Mouse (Mus musculus) liver, embryonic 14.5 days (tissue): ENCODE measurements around the gene Ttyh3. TPM values are rescaled to one million over a fixed set of nuclear protein-coding genes. Genes with fewer than 3 reads are reported as not detected.

Source experiments
- ATAC-seq: fragments of 200-750 bp; cut with Nextera tagmentation; 2 replicates; pipeline ENCODE4 v1.8.0; 2017; ENCODE audit warnings: moderate number of reproducible peaks, mild to moderate bottlenecking, moderate library complexity; ENCODE audit not compliant: insufficient read depth
- DNase-seq, 3 experiments: peaks; one replicate each; pipeline ENCODE4 v3.0.0-alpha.2; 2012 to 2013; ENCODE audit warnings: low read depth in 3 of 3, low spot score in 3 of 3
- H3K27ac ChIP-seq: fragments of 300-500 bp; sonication (generic); 2 replicates; pipeline ENCODE4 v1.5.1; 2014; ENCODE audit warnings: moderate library complexity, mild to moderate bottlenecking, control low read depth, inconsistent platforms
- H3K27me3 ChIP-seq: fragments of 300-500 bp; sonication (generic); 2 replicates; pipeline ENCODE4 v1.6.1; 2014; ENCODE audit warnings: mild to moderate bottlenecking, low read length, moderate library complexity; ENCODE audit not compliant: control insufficient read depth, insufficient read depth
- H3K36me3 ChIP-seq: fragments of 300-500 bp; sonication (generic); replicated peaks from 2 replicates; pipeline ENCODE4 v1.6.1; 2014; ENCODE audit warnings: low read depth; ENCODE audit not compliant: control insufficient read depth, insufficient read depth
- H3K4me1 ChIP-seq, 2 experiments: fragments of 200-500 bp in 1 of 2; fragments of 300-500 bp in 1 of 2; sonication (generic) in 1 of 2; replicated peaks; 2 replicates each; pipeline ENCODE4 v1.6.1; 2012 to 2014; ENCODE audit warnings: antibody characterized with exemption in 1 of 2, inconsistent platforms in 1 of 2, low read length in 1 of 2; ENCODE audit not compliant: control insufficient read depth in 2 of 2, insufficient read depth in 2 of 2
- H3K4me2 ChIP-seq: fragments of 300-500 bp; sonication (generic); 2 replicates; pipeline ENCODE4 v1.6.1; 2014; ENCODE audit warnings: low read depth, mild to moderate bottlenecking, control low read depth, moderate library complexity
- H3K4me3 ChIP-seq, 2 experiments: fragments of 200-500 bp in 1 of 2; fragments of 300-500 bp in 1 of 2; sonication (generic) in 1 of 2; 2 replicates each; pipeline ENCODE4 v1.5.1; 2012 to 2014; ENCODE audit warnings: low read depth in 2 of 2, low read length in 2 of 2, mild to moderate bottlenecking in 2 of 2, control low read depth in 1 of 2, inconsistent platforms in 1 of 2, moderate library complexity in 1 of 2; ENCODE audit not compliant: insufficient read depth in 1 of 2
- H3K9ac ChIP-seq: fragments of 300-500 bp; sonication (generic); replicated peaks from 2 replicates; pipeline ENCODE4 v1.6.1; 2014; ENCODE audit warnings: mild to moderate bottlenecking, control low read depth, moderate library complexity
- H3K9me3 ChIP-seq: fragments of 300-500 bp; sonication (generic); 2 replicates; pipeline ENCODE4 v1.6.1; 2016; ENCODE audit warnings: low read length, mixed read lengths; ENCODE audit not compliant: control insufficient read depth
- CTCF ChIP-seq: IDR thresholded peaks from 2 replicates; pipeline ENCODE4 v1.5.1; 2016; ENCODE audit warnings: antibody characterized with exemption, low read depth, control low read depth
- EP300 ChIP-seq: IDR thresholded peaks from 2 replicates; pipeline ENCODE4 v1.6.1; 2016; ENCODE audit warnings: antibody characterized with exemption, low read depth
- WGBS: fragments of 180-500 bp; shearing (Covaris S2); extraction: QIAGEN DNeasy Blood & Tissue Kit; methylation state at CpG from one replicate; pipeline ENCODE4 v1.1.7; 2014; ENCODE audit not compliant: insufficient replicate concordance; 5-methylcytosine and 5-hydroxymethylcytosine counted together
- polyA plus RNA-seq, 2 experiments: library from polyadenylated mRNA; depleted of rRNA in 1 of 2; stranded (reverse) in 1 of 2; unstranded in 1 of 2; fragments of >200 nt; fragmentation: Nextera tagmentation in 1 of 2; extraction: Ambion mirVana in 1 of 2; gene quantifications; 2 replicates each; pipeline versions ENCODE4 v1.2.1 to v1.2.3; 2012 to 2014

The Ttyh3 gene
- polyA plus RNA-seq, 2 experiments = 5.4 to 8.3 TPM

DNA sequence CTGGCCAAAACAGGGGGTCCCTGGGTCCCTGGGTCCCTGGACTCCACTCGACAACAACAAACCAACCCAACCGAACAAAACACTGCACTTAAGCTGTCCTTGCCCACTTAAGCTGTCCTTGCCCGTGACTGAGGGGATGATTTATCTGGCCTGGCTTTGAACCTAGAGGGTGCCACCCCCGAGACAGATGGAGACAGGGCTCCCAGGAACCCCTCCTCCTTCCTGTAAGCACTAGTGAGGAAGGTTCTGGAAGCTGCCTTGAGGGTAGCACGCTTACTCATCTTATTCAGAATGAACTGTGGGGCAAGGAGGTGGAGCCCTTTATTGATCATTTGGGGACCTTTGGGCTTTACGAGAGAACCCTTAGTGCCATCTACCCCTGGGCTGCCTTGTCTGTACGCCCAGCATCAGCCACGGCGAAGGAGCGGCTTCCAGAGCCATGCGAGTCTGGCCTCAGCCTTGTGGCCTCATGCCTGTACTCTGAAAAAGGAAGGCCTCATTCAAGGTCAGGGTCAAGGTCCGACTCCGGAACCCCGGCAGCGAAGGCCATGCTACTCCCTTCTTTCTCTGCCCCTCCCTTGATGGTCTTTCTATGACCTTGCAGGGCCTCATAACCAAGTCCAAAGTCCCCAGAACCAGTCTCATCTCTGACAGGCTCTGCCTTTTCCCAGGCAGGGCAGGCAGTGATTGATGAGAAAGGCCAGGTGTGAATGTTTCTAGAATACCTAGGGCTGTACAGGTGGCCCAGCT is 5.4 kb upstream of the Ttyh3 start:
- Histone ChIP-seq H3K9ac (no peak overlapping the region), H3K4me2 (no peak overlapping the region), H3K36me3 (no peaks in the 10 kb centered on the region), H3K27me3 (no peaks in the 10 kb centered on the region; the same call in 1 of the 2 replicates), H3K4me3 (no peak overlapping the region), H3K27ac (no peak overlapping the region), H3K4me1 (peaks cover 8 to 11% of the 10 kb centered on the region in 2 experiments), H3K9me3 (no peaks in the 10 kb centered on the region)
- WGBS = 70% methylated on average over 15 of the region's 15 CpGs
- no peak for ATAC-seq
- no peak for TF ChIP-seq CTCF
- no peak for TF ChIP-seq EP300
- no peak for DNase-seq

DNA sequence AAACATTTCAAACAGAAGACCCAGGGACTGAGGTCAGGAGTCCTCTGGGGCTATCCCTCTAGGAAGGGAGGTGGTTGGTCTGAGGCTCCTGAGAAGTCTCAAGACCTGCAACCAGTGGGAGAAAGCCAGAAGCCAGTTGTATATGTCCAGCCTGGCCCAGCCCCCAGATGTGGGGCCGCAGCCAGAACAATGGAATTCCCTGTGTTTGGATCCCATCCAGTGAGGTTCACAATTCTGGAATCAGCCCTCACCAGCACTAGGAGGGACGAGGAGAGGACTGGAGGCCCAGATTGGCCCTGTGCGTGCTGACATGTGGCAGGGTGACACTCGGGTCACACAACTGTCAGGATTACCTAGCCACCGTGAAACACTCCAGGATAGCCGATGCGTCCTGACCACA is 3.8 kb upstream of the Ttyh3 start:
- Histone ChIP-seq H3K36me3 (no peaks in the 10 kb centered on the region), H3K27ac (no peak overlapping the region), H3K4me3 (no peak overlapping the region), H3K4me1 (peaks cover 10 to 14% of the 10 kb centered on the region in 2 experiments), H3K9me3 (no peaks in the 10 kb centered on the region), H3K4me2 (no peak overlapping the region), H3K27me3 (no peaks in the 10 kb centered on the region), H3K9ac (no peak overlapping the region)
- ATAC-seq (no peak), DNase-seq (no peak)
- TF ChIP-seq EP300 = no peak
- no peak for TF ChIP-seq CTCF
- WGBS = 74% methylated on average over 7 of the region's 7 CpGs

DNA sequence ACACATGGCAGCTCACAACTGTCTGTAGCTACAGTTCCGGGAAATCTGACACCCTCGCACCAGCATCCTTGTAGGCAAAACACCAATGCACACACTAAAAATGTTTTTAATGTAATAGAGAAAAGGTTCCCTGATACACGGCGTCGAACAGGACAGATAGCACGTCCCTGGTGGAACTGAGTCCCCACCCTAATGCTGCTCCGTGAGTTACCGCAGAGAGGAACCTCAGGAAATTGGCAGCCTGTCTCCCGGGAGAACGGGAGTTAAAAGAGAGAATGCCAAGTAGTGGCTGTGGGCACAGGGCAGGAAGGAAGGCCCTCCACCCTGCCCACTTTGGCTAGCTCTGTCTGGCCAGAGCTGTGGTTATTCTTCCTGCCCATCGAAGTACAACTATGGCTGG is 2.4 kb upstream of the Ttyh3 start:
- H3K4me2 ChIP-seq = no peak overlapping the region
- no peaks in the 10 kb centered on the region for H3K27me3 ChIP-seq
- no peaks in the 10 kb centered on the region for H3K9me3 ChIP-seq
- no peak overlapping the region for H3K9ac ChIP-seq
- H3K36me3 ChIP-seq = no peaks in the 10 kb centered on the region
- WGBS = 49% methylated on average over 11 of the region's 11 CpGs
- H3K4me1 ChIP-seq = peaks cover 14 to 24% of the 10 kb centered on the region in 2 experiments
- TF ChIP-seq CTCF (no peak), EP300 (no peak)
- H3K27ac ChIP-seq = no peak overlapping the region
- no peak for ATAC-seq
- no peak for DNase-seq
- H3K4me3 ChIP-seq = no peak overlapping the region

DNA sequence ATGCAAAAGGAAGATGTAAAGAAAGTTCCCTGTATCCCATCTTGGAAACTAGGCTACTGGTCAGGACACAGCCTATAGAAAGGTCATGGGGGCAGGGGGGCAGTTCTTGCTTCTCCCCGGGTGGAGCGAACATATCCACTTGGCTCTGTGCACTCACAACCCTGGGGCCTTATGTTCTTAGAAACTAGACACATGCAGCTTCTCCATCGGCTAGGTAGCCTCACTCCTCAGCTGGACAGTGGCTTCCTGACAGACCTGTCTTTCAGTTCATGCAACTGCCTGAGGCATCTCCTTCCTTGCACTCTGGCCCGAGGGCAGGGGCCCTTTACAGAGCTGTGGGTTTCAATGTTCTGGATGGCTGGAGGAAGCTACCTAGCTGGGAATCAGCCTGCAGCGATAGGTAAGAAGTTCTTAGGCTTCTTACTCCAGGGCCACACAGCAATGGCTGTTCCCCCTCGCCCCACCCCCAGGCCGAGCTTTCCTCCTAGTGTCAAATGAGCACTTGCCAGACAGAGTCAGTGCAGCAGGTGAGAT is 1.1 kb upstream of the Ttyh3 start:
- Histone ChIP-seq H3K4me2 (peak overlapping the region; percentile 83), H3K27me3 (no peaks in the 10 kb centered on the region), H3K4me1 (peaks cover 24 to 37% of the 10 kb centered on the region in 2 experiments), H3K36me3 (no peaks in the 10 kb centered on the region), H3K9me3 (no peaks in the 10 kb centered on the region), H3K9ac (peak overlapping the region; percentile 46; the same call in 1 of the 2 replicates), H3K27ac (peak overlapping the region; percentile 74), H3K4me3 (peak overlapping the region; percentile 53 to 83; a peak in 3 of 4 replicates)
- ATAC-seq (no peak), DNase-seq (no peak)
- WGBS = 71% methylated on average over 7 of the region's 7 CpGs
- no peak for TF ChIP-seq EP300
- no peak for TF ChIP-seq CTCF

DNA sequence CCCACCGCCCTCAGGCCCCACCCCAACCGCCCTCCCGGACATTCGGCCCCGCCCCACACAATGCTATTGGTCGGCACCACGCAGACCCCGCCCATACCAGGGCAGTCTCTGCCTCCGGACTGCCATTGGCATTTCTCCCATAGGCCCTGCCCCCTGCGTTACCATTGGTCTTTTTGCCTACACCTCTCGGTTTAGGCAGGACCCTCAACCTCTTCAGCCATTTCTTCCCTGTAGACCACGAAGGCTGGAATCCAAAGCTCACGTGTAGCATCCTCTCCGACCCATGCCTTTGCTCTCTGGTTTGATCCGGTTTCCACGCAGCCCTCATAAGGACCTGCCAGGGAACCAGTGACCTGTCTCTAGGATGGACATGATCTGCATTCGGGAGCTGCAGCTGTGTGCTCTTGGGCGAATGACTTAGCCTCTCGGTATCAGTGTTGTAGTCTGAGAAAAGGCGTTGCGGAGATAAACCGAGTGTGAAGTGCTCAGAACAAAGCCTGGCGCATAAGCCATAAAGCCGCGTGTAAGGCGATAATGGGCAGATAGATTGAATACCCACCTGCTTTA is 353 bp upstream of the Ttyh3 start:
- ATAC-seq = peak; percentile 89
- peak overlapping the region; percentile 74 for H3K27ac ChIP-seq
- TF ChIP-seq EP300 = no peak
- TF ChIP-seq CTCF = no peak

More for the DNA sequence above, 353 bp upstream of the Ttyh3 start:
- Histone ChIP-seq H3K9me3 (no peaks in the 10 kb centered on the region), H3K4me2 (peak overlapping the region; percentile 97), H3K4me1 (peaks cover 31 to 43% of the 10 kb centered on the region in 2 experiments), H3K36me3 (no peaks in the 10 kb centered on the region), H3K27me3 (no peaks in the 10 kb centered on the region), H3K4me3 (peak overlapping the region; percentile 75 to 83), H3K9ac (peak overlapping the region; percentile 46)
- WGBS = under 1% methylated on average over 25 of the region's 26 CpGs
- peak; percentile 94 to 95 (median 94) for DNase-seq
